Mouse (Mus musculus) cerebellum, postnatal 4 days (tissue): ENCODE results near the gene Bcl7c.
"Not testable (repeated sequence)": the region's sequence is repeated elsewhere in the genome, so short reads cannot be mapped to it uniquely, and the experiment has no call there.

ENCODE experiments used
- DNase-seq, 2 experiments: peaks; one replicate each; pipeline ENCODE4 v3.0.0; 2022; ENCODE audit warnings: low spot score in 2 of 2, mixed read lengths in 1 of 2

The Bcl7c gene

GRCm38 (mm10) chr7:127716992-127717391 lies 8.3 kb upstream of the Bcl7c start:
- peak; percentile 47 to 69 for DNase-seq

GRCm38 (mm10) chr7:127714816-127715215 lies 6.1 kb upstream of the Bcl7c start:
- DNase-seq: no peak

DNA sequence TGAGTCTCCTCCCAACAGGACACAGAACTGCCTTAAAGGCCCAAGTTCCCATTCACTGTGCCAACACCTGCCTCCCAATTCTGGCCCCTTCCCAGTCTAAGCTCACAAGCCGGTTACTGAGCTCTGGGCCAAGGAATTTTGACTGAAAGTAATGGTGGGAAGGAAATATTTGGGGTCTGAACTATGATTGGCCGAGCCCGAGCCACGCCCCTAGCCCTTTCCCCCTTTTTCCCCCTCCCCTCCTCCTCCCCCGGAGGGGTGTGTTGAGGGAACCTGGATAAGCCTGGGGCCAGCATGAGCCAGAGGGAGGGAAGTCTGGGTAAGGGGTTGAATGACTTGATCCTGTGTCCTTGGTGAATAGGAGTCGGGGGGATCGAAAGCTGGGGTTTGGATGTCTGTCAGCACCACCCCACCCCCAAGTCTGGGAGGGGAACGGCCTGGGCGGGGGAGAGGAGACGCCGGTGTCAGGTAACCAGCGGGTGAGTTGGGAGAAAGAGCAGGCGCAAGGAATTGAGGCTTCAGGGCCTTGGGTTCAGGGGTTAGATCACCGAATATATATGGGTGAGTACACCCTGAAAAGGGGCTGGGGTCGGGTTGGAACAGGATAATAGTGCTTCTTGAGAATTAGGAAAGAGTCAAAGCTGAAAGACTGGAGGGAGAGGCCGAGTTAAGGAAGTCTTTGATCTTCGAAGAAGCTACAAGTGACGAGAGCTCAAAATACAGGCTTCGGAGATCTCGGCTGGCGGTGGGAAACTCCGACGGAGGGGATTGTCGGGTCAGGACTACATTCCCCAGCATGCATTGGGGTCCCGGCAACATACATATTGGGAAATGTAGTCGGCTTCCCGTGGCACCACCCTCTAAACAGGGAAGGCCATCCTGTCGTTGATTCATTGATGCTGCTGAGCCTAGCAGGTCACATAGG lies 4.0 kb upstream of the Bcl7c start, which contains the start of gene Ctf1:
Gene Ctf1 (plus strand): TSS at position 276 of the 925 bp plus-strand sequence.
- DNase-seq: peak; percentile 48 to 74

DNA sequence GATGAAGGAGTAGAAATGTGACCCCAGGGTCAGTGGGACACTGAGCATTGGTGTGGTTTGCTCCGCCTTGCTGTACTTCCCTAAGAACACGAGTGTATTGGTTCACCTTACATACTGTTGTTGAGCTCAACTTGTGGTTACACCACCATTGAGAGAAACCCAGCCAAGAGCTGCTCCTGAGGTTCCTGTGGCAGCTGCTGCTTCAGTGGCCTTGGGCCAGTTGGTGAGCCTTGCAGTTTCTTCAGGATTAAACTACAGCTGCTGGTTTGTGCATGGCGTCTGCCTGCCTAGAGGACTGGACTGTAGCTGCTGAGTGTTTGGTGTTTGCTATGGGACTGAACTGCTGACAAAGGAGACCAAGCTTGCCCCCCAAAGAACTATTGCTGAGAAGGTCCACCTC lies 2.7 kb upstream of the Bcl7c start:
- no peak for DNase-seq

- no peak for DNase-seq
These were observed 2.3 kb upstream of the Bcl7c start for GRCm38 (mm10) chr7:127711031-127711430.

GRCm38 (mm10) chr7:127709261-127709979 lies 687 bp upstream of the Bcl7c start:
- DNase-seq: no peak

GRCm38 (mm10) chr7:127707957-127708206 lies 851 bp downstream of the Bcl7c start:
- no peak for DNase-seq

GRCm38 (mm10) chr7:127707045-127707956 lies 1.4 kb downstream of the Bcl7c start:
- DNase-seq: peak in 1 of 2 experiments; percentile 25

GRCm38 (mm10) chr7:127705706-127706105 lies 3.0 kb downstream of the Bcl7c start:
- peak in 1 of 2 experiments; percentile 14 for DNase-seq

- DNase-seq: no peak
These were observed 4.1 kb downstream of the Bcl7c start for GRCm38 (mm10) chr7:127704598-127704997.

GRCm38 (mm10) chr7:127703561-127704178 lies 5.1 kb downstream of the Bcl7c start:
- no peak for DNase-seq

GRCm38 (mm10) chr7:127700712-127701331 lies 7.9 kb downstream of the Bcl7c start:
- no peak for DNase-seq

DNA sequence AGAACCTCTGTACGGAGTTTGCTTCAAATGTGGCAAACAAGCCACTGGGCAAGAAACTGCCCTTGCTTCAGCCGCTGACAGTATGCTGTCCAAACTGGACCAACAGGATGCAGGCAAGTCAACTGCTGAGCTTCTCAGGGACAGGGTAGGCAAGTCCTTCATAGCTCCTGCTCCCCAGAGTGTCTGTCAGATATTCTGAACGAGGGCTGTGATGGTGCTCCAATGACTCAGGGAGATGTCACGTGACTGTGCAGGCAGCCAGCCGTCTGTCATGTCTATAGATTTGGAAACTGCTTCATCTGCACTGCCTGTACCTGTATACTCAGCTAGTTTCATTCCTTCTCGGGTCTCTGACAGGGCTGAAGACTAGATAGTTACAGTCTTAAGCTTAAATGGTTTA lies 9.7 kb downstream of the Bcl7c start:
- DNase-seq: no peak

- not testable (repeated sequence) for DNase-seq
These were observed 15.0 kb downstream of the Bcl7c start for GRCm38 (mm10) chr7:127693730-127694129.

DNA sequence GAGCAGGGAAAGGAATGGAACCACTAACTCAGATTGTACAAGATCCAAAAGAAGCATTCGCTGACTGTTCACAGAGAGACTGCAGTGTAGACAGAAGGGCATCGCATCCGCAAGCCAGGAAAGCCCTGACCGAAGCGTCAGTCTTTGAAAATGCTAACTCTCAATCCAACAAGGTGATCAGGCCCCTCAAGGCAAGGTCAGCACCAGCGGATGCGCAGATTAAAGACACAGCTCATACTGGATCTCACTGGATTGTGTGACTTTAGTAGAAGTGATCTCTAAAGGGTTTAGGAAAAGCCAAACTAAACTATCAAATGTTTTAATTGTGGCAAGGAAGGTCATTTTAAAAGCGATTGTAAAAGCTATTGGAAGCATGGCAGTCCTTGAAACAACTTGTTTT lies 15.4 kb downstream of the Bcl7c start:
- DNase-seq: no peak

DNA sequence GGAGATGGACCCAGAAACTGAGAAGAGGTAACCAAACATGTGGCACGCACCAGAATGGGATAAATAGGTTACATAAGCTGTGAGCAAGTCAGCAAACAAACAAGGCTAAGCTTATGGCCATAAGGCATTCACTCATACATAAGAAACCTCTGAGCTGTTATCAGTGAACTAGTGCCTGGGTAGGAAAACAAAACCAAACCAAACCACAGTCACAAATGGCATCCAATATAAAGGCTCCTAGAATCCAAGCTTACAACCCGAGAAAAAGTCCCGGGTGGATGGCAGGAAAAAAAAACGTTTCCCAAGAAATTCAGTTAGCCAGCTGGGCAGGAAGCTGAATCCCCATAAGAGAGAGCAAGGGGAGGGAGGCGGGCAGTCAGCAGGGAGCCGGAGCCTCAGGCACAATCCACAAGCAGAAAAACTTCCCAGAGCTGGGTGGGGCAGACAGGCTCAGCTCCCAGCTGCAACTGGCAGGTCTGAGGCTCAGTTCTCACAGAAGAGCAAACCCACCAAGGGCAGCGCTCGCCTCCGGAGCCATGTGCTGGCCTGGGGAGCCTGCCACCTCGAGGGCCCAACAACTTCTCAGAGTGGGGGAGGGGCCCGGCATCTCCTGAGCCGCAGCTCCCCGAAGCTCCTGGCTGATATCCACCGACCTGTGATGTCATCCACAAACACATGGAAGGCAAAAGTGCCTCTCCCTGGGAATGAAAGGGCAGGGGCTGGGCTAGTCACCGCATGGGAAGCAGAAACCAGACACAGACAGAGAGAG lies 17.3 kb downstream of the Bcl7c start:
- DNase-seq: peak in 1 of 2 experiments; percentile 50

DNA sequence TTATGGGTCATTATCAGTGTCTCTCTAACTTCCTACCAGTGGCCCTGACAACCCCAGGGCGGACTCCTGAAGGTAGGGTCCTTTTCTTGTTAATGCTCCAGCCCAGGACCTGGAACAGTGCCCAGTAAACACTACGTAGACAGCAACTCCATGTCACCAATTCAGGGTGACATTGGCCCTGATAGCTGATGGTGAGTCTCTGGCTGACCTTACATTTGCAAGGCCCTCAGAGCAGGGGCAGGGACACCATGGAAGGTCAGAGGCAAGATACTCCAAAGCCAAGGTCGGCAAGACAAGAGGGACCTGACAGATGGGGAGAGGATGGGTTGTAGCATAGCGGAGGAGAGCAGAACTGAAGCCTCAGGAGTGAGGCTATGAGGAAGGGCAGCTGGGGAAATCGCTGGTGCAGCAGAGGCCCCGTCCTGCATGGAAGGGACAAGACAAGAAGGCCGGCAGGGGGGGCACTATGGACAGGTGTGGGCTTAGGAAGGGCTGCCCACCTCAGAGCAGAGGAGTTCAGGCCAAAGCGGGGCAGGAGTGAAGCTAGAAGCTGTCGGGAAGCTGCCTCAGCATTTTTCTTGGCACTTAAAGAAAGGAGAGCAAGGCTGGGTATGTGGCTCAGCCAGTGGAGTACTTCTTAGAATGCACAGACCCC lies 19.0 kb downstream of the Bcl7c start:
- DNase-seq: no peak

DNA sequence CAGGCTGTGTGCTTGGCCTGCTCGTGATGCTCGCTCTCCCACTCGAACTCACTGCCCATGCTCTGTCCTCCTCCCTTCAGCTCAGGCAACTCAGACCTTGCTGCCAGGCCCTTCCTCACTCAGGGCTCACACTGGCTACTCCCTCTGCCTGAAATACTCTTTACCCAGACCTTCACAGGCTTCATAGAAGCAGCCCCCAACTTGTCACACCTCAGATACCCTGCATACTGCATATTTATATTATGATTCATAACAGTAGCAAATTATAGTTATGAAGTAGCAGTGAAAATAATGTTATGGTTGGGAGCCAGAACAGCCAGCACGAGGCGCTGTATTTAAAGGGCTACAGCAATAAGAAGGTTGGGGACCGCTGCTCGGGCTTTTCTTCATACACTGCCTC lies 19.8 kb downstream of the Bcl7c start:
- no peak for DNase-seq

GRCm38 (mm10) chr7:127686740-127687449 lies 21.8 kb downstream of the Bcl7c start:
- DNase-seq: no peak
